ENCODE assay signal across 24 mouse cellular contexts in the genomic region with DNA sequence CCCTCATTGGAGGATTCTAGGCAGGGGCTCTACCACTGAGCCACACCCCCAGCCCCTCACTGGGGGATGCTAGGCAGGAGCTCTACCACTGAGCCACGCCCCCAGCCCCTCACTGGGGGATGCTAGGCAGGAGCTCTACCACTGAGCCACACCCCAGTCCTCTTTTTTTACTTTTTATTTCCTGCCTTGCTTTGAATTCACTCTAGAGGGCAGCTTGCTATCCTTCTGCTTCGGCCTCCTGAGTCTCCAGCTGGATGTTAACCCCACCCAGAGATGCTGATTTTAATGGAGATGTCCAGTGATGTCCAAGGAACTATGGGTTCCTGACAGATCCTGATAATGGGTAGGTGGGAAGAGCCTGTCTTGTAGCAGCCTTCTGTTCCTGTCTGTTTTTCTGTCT. TPM values are rescaled to one million over a fixed set of nuclear protein-coding genes. Genes with fewer than 3 reads are reported as not detected.
"Had no signal": no experiment of that assay in that cellular context is flagged by ENCODE, and none has a peak within 500 bp of the region (broad histone marks: within the 10 kb centered on the region; RNA-seq: fewer than 3 reads in every experiment).

No protein-coding gene starts in this region.

- H3K4me3 ChIP-seq: heart, embryonic 10.5 days; heart, embryonic 12.5 days; hindbrain, embryonic 10.5 days; hindbrain, embryonic 12.5 days; kidney, embryonic 15.5 days; left cerebral cortex, adult 2 months; limb, embryonic 10.5 days; limb, embryonic 12.5 days; liver, embryonic 13.5 days; liver, embryonic 15.5 days had no signal

- DNase-seq: gastrocnemius, postnatal 14 days; heart, adult 18-20 months; heart, postnatal 10 days; heart, postnatal 4 days; kidney, adult 11 months; kidney, adult 2 months; kidney, adult 9 months; kidney, postnatal 14 days; kidney, postnatal 36 days; liver; liver, embryonic 13.5 days had no signal

- ATAC-seq: hindbrain, postnatal 0 days had no signal

- H3K4me2 ChIP-seq: heart, embryonic 12.5 days; hindbrain, embryonic 12.5 days; hindbrain, embryonic 14.5 days; kidney, embryonic 15.5 days; limb, embryonic 12.5 days; liver, embryonic 11.5 days; liver, embryonic 13.5 days; liver, embryonic 15.5 days had no signal

- H3K9ac ChIP-seq: heart, embryonic 12.5 days; hindbrain, embryonic 12.5 days; hindbrain, embryonic 14.5 days; kidney, embryonic 15.5 days; limb, embryonic 12.5 days; liver, embryonic 13.5 days; liver, embryonic 15.5 days had no signal

- H3K36me3 ChIP-seq: heart, embryonic 10.5 days; heart, embryonic 12.5 days; hindbrain, embryonic 10.5 days; hindbrain, embryonic 12.5 days; kidney, embryonic 15.5 days; limb, embryonic 10.5 days; limb, embryonic 12.5 days; liver, embryonic 13.5 days; liver, embryonic 15.5 days had no signal

- H3K27ac ChIP-seq: heart, embryonic 10.5 days; hindbrain, embryonic 10.5 days; hindbrain, embryonic 12.5 days; hindbrain, embryonic 14.5 days; hindbrain, postnatal 0 days; kidney, embryonic 15.5 days; kidney, postnatal 0 days; left cerebral cortex, adult 2 months; limb, embryonic 10.5 days; limb, embryonic 12.5 days; liver, embryonic 13.5 days; liver, embryonic 15.5 days had no signal

- H3K9me3 ChIP-seq: heart, embryonic 10.5 days; heart, embryonic 12.5 days; hindbrain, embryonic 10.5 days; hindbrain, embryonic 12.5 days; kidney, embryonic 15.5 days; limb, embryonic 10.5 days; liver, embryonic 13.5 days; liver, embryonic 15.5 days had no signal

- H3K4me1 ChIP-seq: heart, embryonic 10.5 days; heart, embryonic 12.5 days; hindbrain, embryonic 10.5 days; hindbrain, embryonic 12.5 days; kidney, embryonic 15.5 days; limb, embryonic 10.5 days; liver, embryonic 13.5 days; liver, embryonic 15.5 days had no signal

- H3K27me3 ChIP-seq: hindbrain, embryonic 12.5 days; kidney, embryonic 15.5 days had no signal

RNA-seq across cellular contexts. Expression of a gene that starts 15.1 kb away (rescaled TPM):
- polyA plus RNA-seq: hindbrain, embryonic 14.5 days had no signal

RNA-seq across cellular contexts. Expression of a gene that starts 31.1 kb away (rescaled TPM):
- polyA plus RNA-seq: hindbrain, embryonic 14.5 days; hindbrain, postnatal 0 days had no signal
